Mouse (Mus musculus): ENCODE measurements around the gene Krt82. TPM values are rescaled to one million over a fixed set of nuclear protein-coding genes. Genes with fewer than 3 reads are reported as not detected.

Krt82 gene
- polyA plus RNA-seq, 1 experiment, result not detected

GRCm38 (mm10) chr15:101567780-101568179 lies 17.3 kb upstream of the Krt82 start:
- Histone ChIP-seq H3K4me1 (ENCODE audit: control insufficient read depth, insufficient read depth, low read length) (no peaks in the 10 kb centered on the region), H3K27ac (ENCODE audit: insufficient read depth, low read length) (no peak overlapping the region), H3K4me3 (replicated peaks; ENCODE audit: insufficient read depth, low read depth, low read length) (no peak overlapping the region), H3K27me3 (ENCODE audit: control insufficient read depth, insufficient read depth, low read length) (no peaks in the 10 kb centered on the region)
- WGBS, result 49% methylated on average over 7 of the region's 7 CpGs
- TF ChIP-seq POLR2A (IDR thresholded peaks at IDR 0.05; ENCODE audit: borderline replicate concordance, insufficient read depth, low read length) (no peak), CTCF (IDR thresholded peaks at IDR 0.05; ENCODE audit: borderline replicate concordance, insufficient read depth, low read depth, low read length) (peak; percentile 26; the same call in 1 of the 2 replicates)
- DNase-seq, result no peak

DNA sequence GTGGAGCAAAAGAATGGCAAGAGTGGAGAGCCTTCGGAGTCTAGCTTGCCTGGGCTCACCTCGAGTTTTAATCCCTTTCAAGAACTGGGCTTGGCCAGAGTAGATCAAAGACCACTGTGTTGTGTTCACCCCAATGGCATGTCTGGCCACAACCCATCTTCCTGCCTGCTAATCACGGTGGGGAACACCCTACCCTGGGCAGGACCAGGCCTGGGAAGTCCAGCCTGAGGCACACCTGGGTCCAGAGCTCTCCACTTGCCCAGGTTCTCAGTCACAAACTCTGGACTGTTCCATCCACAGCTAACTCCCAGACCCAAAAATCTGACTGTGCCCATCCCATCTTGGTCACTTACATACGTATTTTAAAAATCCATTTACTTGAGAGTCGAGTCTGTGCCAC lies 12.4 kb upstream of the Krt82 start, which contains the start of gene Krt90:
TSS of gene Krt90 (minus strand) at position 101 of the 400 bp plus-strand sequence.
- no peak for DNase-seq
- Histone ChIP-seq H3K4me3 (replicated peaks; ENCODE audit: insufficient read depth, low read depth, low read length) (no peak within 1 kb of the TSS), H3K4me1 (ENCODE audit: control insufficient read depth, insufficient read depth, low read length) (no peaks in the 10 kb centered on the region), H3K27me3 (ENCODE audit: control insufficient read depth, insufficient read depth, low read length) (no peaks in the 10 kb centered on the region), H3K27ac (ENCODE audit: insufficient read depth, low read length) (no peak within 1 kb of the TSS)
- WGBS, result 61% methylated on average over 5 of the region's 5 CpGs
- TF ChIP-seq CTCF (IDR thresholded peaks at IDR 0.05; ENCODE audit: borderline replicate concordance, insufficient read depth, low read depth, low read length), result no peak
- no peak for TF ChIP-seq POLR2A (IDR thresholded peaks at IDR 0.05; ENCODE audit: borderline replicate concordance, insufficient read depth, low read length)

DNA sequence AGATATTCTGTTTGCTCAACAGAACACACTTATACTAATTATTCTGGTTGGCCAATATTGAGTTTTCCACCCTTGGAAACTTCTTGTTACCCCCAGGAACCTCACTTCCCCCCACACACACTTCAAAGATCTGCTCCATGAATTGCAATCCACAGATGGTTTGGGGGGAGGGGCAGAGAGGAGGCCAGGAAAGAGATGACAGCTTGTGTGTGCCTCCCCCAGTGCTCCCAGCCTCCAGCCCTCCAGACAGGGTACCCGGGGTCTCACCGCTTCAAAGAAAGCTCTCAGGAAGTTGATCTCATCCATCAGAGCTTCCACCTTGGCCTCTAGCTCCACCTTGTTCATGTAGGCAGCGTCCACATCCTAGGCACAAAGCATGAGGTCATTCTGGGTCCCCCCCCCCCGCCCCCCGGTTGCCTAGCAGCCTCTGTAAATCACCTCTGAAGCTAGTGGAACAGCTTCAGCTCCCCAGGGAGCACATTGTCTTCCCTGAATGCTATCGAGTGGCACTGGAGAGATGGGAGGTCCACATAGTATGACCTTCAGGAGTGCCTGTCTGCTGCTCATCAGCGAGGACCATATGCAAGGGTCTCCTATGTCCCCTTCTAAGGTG lies 7.7 kb upstream of the Krt82 start:
- Histone ChIP-seq H3K4me3 (replicated peaks; ENCODE audit: insufficient read depth, low read depth, low read length) (no peak overlapping the region), H3K4me1 (ENCODE audit: control insufficient read depth, insufficient read depth, low read length) (no peaks in the 10 kb centered on the region), H3K27me3 (ENCODE audit: control insufficient read depth, insufficient read depth, low read length) (no peaks in the 10 kb centered on the region), H3K27ac (ENCODE audit: insufficient read depth, low read length) (no peak overlapping the region)
- DNase-seq, result no peak
- TF ChIP-seq POLR2A (IDR thresholded peaks at IDR 0.05; ENCODE audit: borderline replicate concordance, insufficient read depth, low read length) (no peak), CTCF (IDR thresholded peaks at IDR 0.05; ENCODE audit: borderline replicate concordance, insufficient read depth, low read depth, low read length) (no peak)
- WGBS, result 10% methylated on average over 7 of the region's 7 CpGs

- 7% methylated on average over 11 of the region's 11 CpGs for WGBS
- no peak for TF ChIP-seq CTCF (IDR thresholded peaks at IDR 0.05; ENCODE audit: borderline replicate concordance, insufficient read depth, low read depth, low read length)
- TF ChIP-seq POLR2A (IDR thresholded peaks at IDR 0.05; ENCODE audit: borderline replicate concordance, insufficient read depth, low read length), result no peak
- no peak for DNase-seq
- no peaks in the 10 kb centered on the region for H3K4me1 ChIP-seq (ENCODE audit: control insufficient read depth, insufficient read depth, low read length)
- no peak overlapping the region for H3K27ac ChIP-seq (ENCODE audit: insufficient read depth, low read length)
- no peaks in the 10 kb centered on the region for H3K27me3 ChIP-seq (ENCODE audit: control insufficient read depth, insufficient read depth, low read length)
- H3K4me3 ChIP-seq (replicated peaks; ENCODE audit: insufficient read depth, low read depth, low read length), result no peak overlapping the region
Observed at GRCm38 (mm10) chr15:101553169-101553568, 2.7 kb upstream of the Krt82 start.

- WGBS, result 68% methylated on average over 8 of the region's 8 CpGs
- H3K27me3 ChIP-seq (ENCODE audit: control insufficient read depth, insufficient read depth, low read length), result no peaks in the 10 kb centered on the region
- no peak for DNase-seq
- H3K4me3 ChIP-seq (replicated peaks; ENCODE audit: insufficient read depth, low read depth, low read length), result no peak overlapping the region
- no peaks in the 10 kb centered on the region for H3K4me1 ChIP-seq (ENCODE audit: control insufficient read depth, insufficient read depth, low read length)
- TF ChIP-seq CTCF (IDR thresholded peaks at IDR 0.05; ENCODE audit: borderline replicate concordance, insufficient read depth, low read depth, low read length) (no peak), POLR2A (IDR thresholded peaks at IDR 0.05; ENCODE audit: borderline replicate concordance, insufficient read depth, low read length) (no peak)
- no peak overlapping the region for H3K27ac ChIP-seq (ENCODE audit: insufficient read depth, low read length)
Observed at GRCm38 (mm10) chr15:101552188-101552587, 1.7 kb upstream of the Krt82 start.

DNA sequence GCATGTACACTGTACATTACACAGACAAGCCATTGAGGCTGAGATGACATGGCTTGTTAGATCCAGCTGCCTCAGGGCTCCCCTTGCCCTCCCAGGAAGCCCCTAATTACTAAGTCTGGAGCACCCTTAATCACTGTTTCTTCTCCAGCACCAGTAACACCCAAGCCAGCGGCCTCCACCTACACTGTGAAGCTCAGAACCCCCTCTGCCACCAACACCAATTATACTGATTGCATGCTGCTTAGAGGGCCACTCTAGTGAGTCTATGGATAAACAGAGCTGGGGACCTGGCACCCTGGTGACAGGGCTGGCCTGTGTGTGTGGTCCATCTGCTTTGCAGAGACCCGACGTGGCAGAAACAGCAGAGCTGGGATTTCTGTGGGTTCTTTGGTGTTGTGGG lies 6.0 kb downstream of the Krt82 start:
- Histone ChIP-seq H3K27ac (ENCODE audit: insufficient read depth, low read length) (no peak overlapping the region), H3K4me1 (ENCODE audit: control insufficient read depth, insufficient read depth, low read length) (no peaks in the 10 kb centered on the region), H3K27me3 (ENCODE audit: control insufficient read depth, insufficient read depth, low read length) (no peaks in the 10 kb centered on the region), H3K4me3 (replicated peaks; ENCODE audit: insufficient read depth, low read depth, low read length) (no peak overlapping the region)
- no peak for DNase-seq
- 59% methylated on average over 3 of the region's 3 CpGs for WGBS
- no peak for TF ChIP-seq POLR2A (IDR thresholded peaks at IDR 0.05; ENCODE audit: borderline replicate concordance, insufficient read depth, low read length)
- TF ChIP-seq CTCF (IDR thresholded peaks at IDR 0.05; ENCODE audit: borderline replicate concordance, insufficient read depth, low read depth, low read length), result no peak

DNA sequence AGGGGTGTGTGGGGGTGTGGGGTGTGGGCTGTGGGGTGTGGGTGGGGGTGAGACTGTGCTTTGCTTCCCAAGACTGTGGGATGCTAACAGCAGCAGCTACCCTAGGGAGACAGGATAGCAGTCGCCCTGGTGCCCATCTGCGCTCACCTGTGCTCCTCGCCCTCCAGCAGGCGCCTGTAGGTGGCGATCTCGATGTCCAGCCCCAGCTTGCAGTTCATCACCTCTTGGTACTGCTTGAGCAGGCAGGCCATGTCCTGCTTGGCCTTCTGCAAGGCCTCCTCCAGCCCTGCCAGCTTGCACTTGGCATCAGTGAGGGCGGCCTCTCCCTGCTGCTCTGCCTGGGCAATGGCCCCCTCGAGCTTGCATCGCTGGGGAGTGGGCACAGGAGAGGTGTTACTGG lies 7.9 kb downstream of the Krt82 start:
- TF ChIP-seq CTCF (IDR thresholded peaks at IDR 0.05; ENCODE audit: borderline replicate concordance, insufficient read depth, low read depth, low read length) (no peak), POLR2A (IDR thresholded peaks at IDR 0.05; ENCODE audit: borderline replicate concordance, insufficient read depth, low read length) (no peak)
- no peak for DNase-seq
- no peak overlapping the region for H3K27ac ChIP-seq (ENCODE audit: insufficient read depth, low read length)
- H3K4me1 ChIP-seq (ENCODE audit: control insufficient read depth, insufficient read depth, low read length), result no peaks in the 10 kb centered on the region
- 40% methylated on average over 9 of the region's 9 CpGs for WGBS
- no peak overlapping the region for H3K4me3 ChIP-seq (replicated peaks; ENCODE audit: insufficient read depth, low read depth, low read length)
- H3K27me3 ChIP-seq (ENCODE audit: control insufficient read depth, insufficient read depth, low read length), result no peaks in the 10 kb centered on the region

DNA sequence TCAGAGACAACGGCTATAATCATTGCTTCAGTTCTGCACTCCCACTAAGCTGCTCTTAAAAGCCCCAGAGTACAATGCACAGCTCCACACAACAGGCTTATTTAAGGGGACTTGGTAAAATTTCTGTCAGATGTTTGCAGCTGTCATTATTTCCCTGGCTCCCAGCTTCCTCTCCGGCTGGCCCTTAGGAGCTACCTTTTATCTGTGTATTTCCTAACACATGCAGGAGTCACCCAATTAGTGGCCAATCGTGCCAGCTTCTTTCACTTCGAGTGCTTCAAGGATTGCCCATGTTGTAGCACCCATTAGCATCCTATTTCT lies 11.9 kb downstream of the Krt82 start:
- Histone ChIP-seq H3K4me3 (replicated peaks; ENCODE audit: insufficient read depth, low read depth, low read length) (no peak overlapping the region), H3K27me3 (ENCODE audit: control insufficient read depth, insufficient read depth, low read length) (no peaks in the 10 kb centered on the region), H3K27ac (ENCODE audit: insufficient read depth, low read length) (no peak overlapping the region), H3K4me1 (ENCODE audit: control insufficient read depth, insufficient read depth, low read length) (no peaks in the 10 kb centered on the region)
- DNase-seq, result no peak
- no peak for TF ChIP-seq POLR2A (IDR thresholded peaks at IDR 0.05; ENCODE audit: borderline replicate concordance, insufficient read depth, low read length)
- TF ChIP-seq CTCF (IDR thresholded peaks at IDR 0.05; ENCODE audit: borderline replicate concordance, insufficient read depth, low read depth, low read length), result no peak
- WGBS, result 70% methylated on average over 4 of the region's 4 CpGs

All from cerebellum, adult 2 months (tissue).